Mouse (Mus musculus) cortical plate, adult 2 months (tissue): Measurements from ENCODE around the gene Csmd2. TPM values are rescaled to one million over a fixed set of nuclear protein-coding genes. Genes with fewer than 3 reads are reported as not detected.
"Not testable (repeated sequence)": the region's sequence is repeated elsewhere in the genome, so short reads cannot be mapped to it uniquely, and the experiment has no call there.

Experiments used
- H3K27ac ChIP-seq: fragments of 200-500 bp; 2 replicates; pipeline ENCODE4 v1.5.1; 2012; ENCODE audit warnings: low read length, control low read depth, inconsistent platforms; ENCODE audit not compliant: insufficient read depth
- H3K4me1 ChIP-seq: fragments of 200-500 bp; 2 replicates; pipeline ENCODE4 v1.6.1; 2011; ENCODE audit warnings: low read length; ENCODE audit not compliant: control insufficient read depth, insufficient read depth
- H3K4me3 ChIP-seq: fragments of 200-500 bp; 2 replicates; pipeline ENCODE4 v1.5.1; 2011; ENCODE audit warnings: mild to moderate bottlenecking, low read length, control low read depth; ENCODE audit not compliant: insufficient read depth
- CTCF ChIP-seq: fragments of 200-500 bp; IDR thresholded peaks from 2 replicates; pipeline ENCODE4 v1.5.1; 2011; ENCODE audit warnings: mild to moderate bottlenecking, control low read depth, low read length; ENCODE audit not compliant: insufficient read depth; ENCODE audit errors: extremely low read depth
- POLR2A ChIP-seq: fragments of 200-500 bp; IDR thresholded peaks from 2 replicates; pipeline ENCODE4 v1.6.1; 2011; ENCODE audit warnings: mild to moderate bottlenecking, low read length, control low read depth; ENCODE audit not compliant: insufficient read depth; ENCODE audit errors: extremely low read depth
- polyA plus RNA-seq: library from polyadenylated mRNA; depleted of rRNA; stranded (reverse); fragments of >200 nt; gene quantifications from 2 replicates; pipeline ENCODE4 v1.2.3, GENCODE M21; 2012

Gene Csmd2
- polyA plus RNA-seq, 1 experiment = 29.3 TPM

- TF ChIP-seq CTCF = no peak
- no peak for TF ChIP-seq POLR2A
- Histone ChIP-seq H3K4me1 (no peaks in the 10 kb centered on the region), H3K27ac (no peak overlapping the region)
Observed at GRCm38 (mm10) chr4:128521276-128521675, 533.6 kb downstream of the Csmd2 start.

GRCm38 (mm10) chr4:128543378-128543777, 555.7 kb downstream of the Csmd2 start:
- no peak for TF ChIP-seq POLR2A
- TF ChIP-seq CTCF = peak; percentile 38
- Histone ChIP-seq H3K4me1 (no peaks in the 10 kb centered on the region), H3K4me3 (no peak overlapping the region), H3K27ac (no peak overlapping the region)

More at GRCm38 (mm10) chr4:128521276-128521675, 533.6 kb downstream of the Csmd2 start:
- H3K4me3 ChIP-seq = no peak overlapping the region

- not testable (repeated sequence) for H3K4me1 ChIP-seq, H3K27ac ChIP-seq, H3K4me3 ChIP-seq
Observed at GRCm38 (mm10) chr4:128543956-128544486, 556.4 kb downstream of the Csmd2 start.

- no peaks in the 10 kb centered on the region; the same call in 1 of the 2 replicates for H3K4me1 ChIP-seq
- no peak overlapping the region for H3K27ac ChIP-seq
- H3K4me3 ChIP-seq = no peak overlapping the region
- TF ChIP-seq CTCF (no peak), POLR2A (no peak)
Observed at GRCm38 (mm10) chr4:128550756-128551155, 563.1 kb downstream of the Csmd2 start.

GRCm38 (mm10) chr4:128554198-128554597, 566.5 kb downstream of the Csmd2 start:
- TF ChIP-seq POLR2A = no peak
- H3K27ac ChIP-seq = no peak overlapping the region
- H3K4me1 ChIP-seq = no peaks in the 10 kb centered on the region; the same call in 1 of the 2 replicates
- no peak overlapping the region for H3K4me3 ChIP-seq

- Histone ChIP-seq H3K4me1 (no peaks in the 10 kb centered on the region), H3K4me3 (no peak overlapping the region), H3K27ac (no peak overlapping the region)
- no peak for TF ChIP-seq POLR2A
- TF ChIP-seq CTCF = 0 out of 2 replicates have a peak, but pooled peaks have one; percentile 20
Observed at GRCm38 (mm10) chr4:128560327-128560726, 572.7 kb downstream of the Csmd2 start.

- H3K4me3 ChIP-seq = no peak overlapping the region
- no peak overlapping the region for H3K27ac ChIP-seq
- no peaks in the 10 kb centered on the region for H3K4me1 ChIP-seq
- no peak for TF ChIP-seq CTCF
- TF ChIP-seq POLR2A = no peak
Observed at GRCm38 (mm10) chr4:128575811-128576210, 588.2 kb downstream of the Csmd2 start.

GRCm38 (mm10) chr4:128579182-128579581, 591.5 kb downstream of the Csmd2 start:
- Histone ChIP-seq H3K27ac (no peak overlapping the region), H3K4me3 (no peak overlapping the region), H3K4me1 (no peaks in the 10 kb centered on the region)
- TF ChIP-seq POLR2A = no peak
- no peak; the same call in 1 of the 2 replicates for TF ChIP-seq CTCF

- H3K27ac ChIP-seq = no peak overlapping the region
- TF ChIP-seq CTCF = no peak
- no peak for TF ChIP-seq POLR2A
Observed at GRCm38 (mm10) chr4:128593286-128593685, 605.6 kb downstream of the Csmd2 start.

GRCm38 (mm10) chr4:128594062-128594461, 606.4 kb downstream of the Csmd2 start:
- H3K27ac ChIP-seq = no peak overlapping the region
- no peaks in the 10 kb centered on the region for H3K4me1 ChIP-seq
- no peak overlapping the region for H3K4me3 ChIP-seq
- TF ChIP-seq POLR2A = no peak
- no peak for TF ChIP-seq CTCF

More at GRCm38 (mm10) chr4:128593286-128593685, 605.6 kb downstream of the Csmd2 start:
- Histone ChIP-seq H3K4me1 (no peaks in the 10 kb centered on the region), H3K4me3 (no peak overlapping the region)
